ENCODE assay signal across 2 mouse cellular contexts in the genomic region with DNA sequence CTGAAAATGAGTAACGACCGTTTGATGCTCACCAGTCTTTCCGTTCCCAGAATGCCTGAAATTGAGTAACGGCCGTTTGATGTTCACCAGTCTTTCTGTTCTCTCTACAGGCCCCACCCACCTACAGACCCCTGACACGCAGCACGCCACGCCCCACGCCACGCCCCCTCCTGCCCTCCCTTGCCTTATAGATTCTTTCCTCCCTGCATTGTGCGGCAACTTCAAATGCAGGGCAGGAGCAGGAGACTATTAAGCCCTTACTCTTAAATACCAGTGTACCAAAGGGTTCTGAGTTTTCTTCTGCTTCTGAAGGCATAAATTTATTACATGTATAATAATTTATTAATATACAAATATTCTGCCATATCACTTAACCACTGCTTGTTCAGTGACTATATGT.
DNase-seq lines count a peak whose midpoint lies in the region.

A gene (minus strand): TSS at position 101 of the 400 bp plus-strand sequence.

- DNase-seq in testis, postnatal 10 days (ENCODE audit: low spot score), result peak; percentile 45
- DNase-seq in testis, postnatal 14 days (ENCODE audit: low spot score), result peak; percentile 77
